Mouse (Mus musculus) olfactory bulb, adult 2 months (tissue): ENCODE results near the gene Pip5kl1. TPM values are rescaled to one million over a fixed set of nuclear protein-coding genes. Genes with fewer than 3 reads are reported as not detected.

Source experiments
- H3K27ac ChIP-seq: fragments of 200-500 bp; 2 replicates; pipeline ENCODE4 v1.5.1; 2012; ENCODE audit warnings: low read depth, low read length; ENCODE audit not compliant: insufficient read depth
- H3K4me1 ChIP-seq: fragments of 200-500 bp; 2 replicates; pipeline ENCODE4 v1.6.1; 2012; ENCODE audit warnings: low read length; ENCODE audit not compliant: control insufficient read depth, insufficient read depth
- H3K4me3 ChIP-seq: fragments of 200-500 bp; 2 replicates; pipeline ENCODE4 v1.5.1; 2012; ENCODE audit warnings: mild to moderate bottlenecking, low read depth, low read length, moderate library complexity; ENCODE audit not compliant: insufficient read depth
- CTCF ChIP-seq: fragments of 200-500 bp; IDR thresholded peaks from 2 replicates; pipeline ENCODE4 v1.5.1; 2012; ENCODE audit warnings: low read depth, mild to moderate bottlenecking, low read length, moderate library complexity; ENCODE audit not compliant: insufficient read depth
- POLR2A ChIP-seq: fragments of 200-500 bp; IDR thresholded peaks from 2 replicates; pipeline ENCODE4 v1.6.1; 2012; ENCODE audit warnings: mild to moderate bottlenecking, low read depth, low read length, moderate library complexity; ENCODE audit not compliant: insufficient read depth
- WGBS: fragments of 180-500 bp; shearing (Covaris S2); methylation state at CpG from one replicate; pipeline ENCODE4 v1.1.7; 2018; 5-methylcytosine and 5-hydroxymethylcytosine counted together
- polyA plus RNA-seq: library from polyadenylated mRNA; stranded (reverse); fragments of >200 nt; gene quantifications from 2 replicates; pipeline ENCODE4 v1.2.4, GENCODE M21; 2012; ENCODE audit warnings: low replicate concordance; ENCODE audit not compliant: missing spikeins, insufficient read depth, insufficient read length

Pip5kl1 gene
- polyA plus RNA-seq, 1 experiment: not detected

DNA sequence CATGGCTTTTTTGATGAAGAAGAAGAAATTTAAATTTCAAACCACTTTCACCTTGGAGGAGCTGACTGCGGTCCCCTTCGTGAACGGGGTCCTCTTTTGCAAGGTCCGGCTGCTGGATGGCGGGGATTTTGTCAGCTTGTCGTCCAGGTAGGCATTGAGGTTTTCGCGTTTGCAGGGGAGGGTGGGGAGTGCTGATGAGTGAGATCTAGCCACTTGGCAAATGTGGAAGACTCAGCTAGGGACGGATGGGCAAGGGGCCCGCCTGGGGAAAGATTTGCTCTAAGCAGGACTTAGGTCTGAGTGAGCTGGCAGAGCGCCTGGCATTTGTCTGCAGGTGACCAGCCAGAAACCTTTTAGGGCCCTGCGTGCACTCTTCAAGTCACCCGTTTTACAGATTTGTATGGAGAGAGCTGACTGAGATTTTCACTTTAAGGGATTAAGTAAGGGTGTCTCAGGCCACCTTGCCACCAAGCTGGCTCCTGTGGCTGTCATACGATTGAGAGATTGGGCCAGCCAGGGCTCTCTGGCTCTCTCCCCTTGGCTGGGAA lies 38.4 kb upstream of the Pip5kl1 start:
- Histone ChIP-seq H3K27ac (peak overlapping the region; percentile 12; the same call in 1 of the 2 replicates), H3K4me3 (peak overlapping the region; percentile 74), H3K4me1 (peaks cover 28% of the 10 kb centered on the region)
- TF ChIP-seq POLR2A (0 out of 2 replicates have a peak, but pooled peaks have one; percentile 23), CTCF (no peak)
- WGBS: 5% methylated on average over 14 of the region's 14 CpGs

DNA sequence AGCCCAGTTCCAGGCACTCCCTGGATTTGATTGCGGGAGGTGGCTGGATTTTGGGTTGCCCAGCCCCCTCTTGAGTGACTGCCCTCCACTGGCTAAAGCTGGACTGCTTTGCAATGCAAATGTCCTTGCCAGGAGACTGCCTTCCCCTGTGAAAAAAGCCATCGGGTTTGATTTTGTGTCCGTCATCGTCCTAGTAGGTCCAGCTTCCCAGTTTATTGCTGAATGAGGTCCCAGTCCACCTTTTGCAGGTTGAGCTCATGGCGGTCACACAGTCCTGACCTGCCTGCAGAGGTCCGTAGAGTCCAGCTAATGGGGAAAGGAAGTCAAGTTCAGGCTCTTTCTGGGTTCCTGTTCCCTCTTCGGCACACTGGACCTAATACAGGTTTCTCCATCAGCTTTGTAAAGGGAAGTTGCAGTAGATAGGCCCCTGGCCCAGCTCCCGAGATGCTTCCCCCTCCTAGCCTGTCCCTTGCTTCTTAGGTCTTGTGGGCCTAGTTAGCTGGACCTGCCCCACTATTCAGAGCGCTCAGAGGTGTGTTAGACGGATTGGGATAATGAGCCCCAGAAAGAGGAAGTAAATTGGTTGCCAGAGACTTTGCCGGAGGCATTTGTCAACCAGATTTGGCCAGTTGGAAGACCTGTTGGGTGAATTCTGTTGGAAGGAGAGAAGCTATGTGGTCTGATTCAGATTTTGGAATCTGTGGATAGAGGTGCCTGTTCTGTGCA lies 37.8 kb upstream of the Pip5kl1 start:
- Histone ChIP-seq H3K27ac (peak overlapping the region; percentile 12; the same call in 1 of the 2 replicates), H3K4me3 (peak overlapping the region; percentile 74), H3K4me1 (peaks cover 31% of the 10 kb centered on the region)
- WGBS: 30% methylated on average over 11 of the region's 11 CpGs
- no peak for TF ChIP-seq CTCF
- TF ChIP-seq POLR2A: no peak

DNA sequence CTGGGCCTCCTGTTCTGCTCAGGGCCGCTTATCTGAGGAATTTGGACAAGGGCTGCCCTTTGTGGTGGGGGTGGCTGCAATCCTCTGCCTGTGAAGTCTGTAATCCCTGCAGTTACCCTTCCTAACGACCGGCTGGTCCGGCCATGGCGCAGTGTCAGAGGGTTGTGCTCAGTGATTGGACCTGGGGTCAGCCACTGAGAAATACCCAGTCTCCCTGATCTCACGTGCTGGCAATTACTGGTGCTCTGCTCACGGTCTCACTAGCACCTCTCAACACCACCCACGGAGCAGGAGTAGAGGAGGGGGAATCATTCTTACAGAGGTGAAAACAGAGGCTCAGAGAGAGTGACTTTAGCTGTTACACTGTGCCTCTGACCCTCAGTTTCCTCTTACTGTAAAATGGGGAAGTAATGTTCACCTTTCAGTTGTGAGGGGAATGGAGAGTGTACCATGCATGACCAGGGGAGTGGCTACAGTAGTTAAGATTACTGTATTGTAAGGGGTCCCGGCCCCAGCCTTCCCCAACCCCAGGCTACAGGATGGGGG lies 37.2 kb upstream of the Pip5kl1 start:
- Histone ChIP-seq H3K27ac (no peak overlapping the region), H3K4me3 (peak overlapping the region; percentile 74), H3K4me1 (peaks cover 31% of the 10 kb centered on the region)
- WGBS: 36% methylated on average over 9 of the region's 9 CpGs
- no peak for TF ChIP-seq POLR2A
- no peak for TF ChIP-seq CTCF

DNA sequence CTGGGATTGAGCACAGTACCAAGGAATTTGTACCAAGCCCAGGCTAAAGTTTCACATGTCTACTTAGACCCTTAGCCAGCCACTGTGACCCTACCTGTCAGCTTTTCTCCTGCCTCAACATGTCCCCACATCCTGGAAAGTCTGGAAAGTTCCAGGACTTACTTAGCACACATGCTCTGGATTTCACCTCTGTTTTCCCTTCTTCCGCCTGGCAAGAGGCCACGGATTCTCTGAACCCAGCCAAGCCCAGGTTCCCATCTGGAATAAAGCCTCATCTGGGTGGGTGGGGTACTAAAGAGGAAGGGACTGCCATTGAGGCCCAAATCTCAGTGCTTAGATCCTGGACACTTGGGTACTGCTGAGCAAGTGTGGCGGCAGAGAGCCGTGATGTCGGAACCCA lies 36.7 kb upstream of the Pip5kl1 start:
- peaks cover 31% of the 10 kb centered on the region for H3K4me1 ChIP-seq
- H3K27ac ChIP-seq: no peak overlapping the region
- WGBS: 71% methylated on average over 5 of the region's 5 CpGs
- peak overlapping the region; percentile 6; the same call in 1 of the 2 replicates for H3K4me3 ChIP-seq
- TF ChIP-seq CTCF: no peak
- TF ChIP-seq POLR2A: no peak

DNA sequence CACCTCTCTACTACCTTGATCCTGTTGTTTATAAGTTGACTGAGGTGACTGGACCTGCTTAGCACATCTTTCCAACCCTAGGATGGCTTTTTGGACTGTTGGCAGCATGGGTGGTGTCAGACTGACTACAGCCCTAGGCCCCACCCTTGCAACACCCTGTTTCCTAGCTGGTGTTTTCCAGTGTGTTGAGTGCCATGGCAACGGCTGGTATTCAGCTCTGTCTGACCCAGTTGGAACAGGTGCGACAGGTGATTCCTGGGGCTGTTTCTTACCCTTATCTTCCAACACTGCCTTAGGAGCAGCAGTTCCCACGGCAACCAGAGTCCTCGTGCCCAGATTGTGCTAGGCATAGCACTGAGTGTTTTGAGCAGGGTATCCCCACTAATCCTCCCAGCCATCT lies 36.1 kb upstream of the Pip5kl1 start:
- Histone ChIP-seq H3K4me3 (no peak overlapping the region; the same call in 1 of the 2 replicates), H3K27ac (no peak overlapping the region), H3K4me1 (peaks cover 31% of the 10 kb centered on the region)
- TF ChIP-seq CTCF: no peak
- no peak for TF ChIP-seq POLR2A
- WGBS: 43% methylated on average over 4 of the region's 4 CpGs

DNA sequence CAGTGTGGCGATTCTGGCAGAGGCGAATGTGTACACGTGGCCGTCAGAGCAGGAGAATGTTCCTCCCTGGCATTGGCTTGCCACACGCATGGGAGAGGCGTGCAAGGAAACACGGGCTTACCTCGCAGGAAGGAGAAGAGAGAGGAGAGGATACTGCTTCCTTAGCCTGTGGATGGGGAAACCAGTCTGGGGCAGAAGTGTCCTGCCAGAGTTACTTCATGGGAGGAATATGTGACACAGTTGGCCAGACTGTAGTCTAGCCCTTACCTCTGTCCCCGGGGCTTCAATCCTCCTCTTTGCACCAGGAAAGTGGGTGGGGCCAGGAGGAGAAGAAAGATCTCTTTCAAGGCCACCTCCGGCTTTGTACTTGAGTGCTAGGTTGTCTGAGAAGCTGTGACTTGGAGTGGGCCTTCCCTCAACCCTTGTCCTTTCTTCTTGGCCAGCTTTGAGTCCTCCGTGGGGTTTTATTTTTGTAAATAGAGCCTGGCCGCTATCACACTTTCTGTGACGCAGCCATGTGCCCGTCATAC lies 35.1 kb upstream of the Pip5kl1 start:
- Histone ChIP-seq H3K4me3 (no peak overlapping the region), H3K27ac (no peak overlapping the region), H3K4me1 (peaks cover 29% of the 10 kb centered on the region)
- 74% methylated on average over 14 of the region's 14 CpGs for WGBS
- TF ChIP-seq CTCF: no peak
- TF ChIP-seq POLR2A: no peak

DNA sequence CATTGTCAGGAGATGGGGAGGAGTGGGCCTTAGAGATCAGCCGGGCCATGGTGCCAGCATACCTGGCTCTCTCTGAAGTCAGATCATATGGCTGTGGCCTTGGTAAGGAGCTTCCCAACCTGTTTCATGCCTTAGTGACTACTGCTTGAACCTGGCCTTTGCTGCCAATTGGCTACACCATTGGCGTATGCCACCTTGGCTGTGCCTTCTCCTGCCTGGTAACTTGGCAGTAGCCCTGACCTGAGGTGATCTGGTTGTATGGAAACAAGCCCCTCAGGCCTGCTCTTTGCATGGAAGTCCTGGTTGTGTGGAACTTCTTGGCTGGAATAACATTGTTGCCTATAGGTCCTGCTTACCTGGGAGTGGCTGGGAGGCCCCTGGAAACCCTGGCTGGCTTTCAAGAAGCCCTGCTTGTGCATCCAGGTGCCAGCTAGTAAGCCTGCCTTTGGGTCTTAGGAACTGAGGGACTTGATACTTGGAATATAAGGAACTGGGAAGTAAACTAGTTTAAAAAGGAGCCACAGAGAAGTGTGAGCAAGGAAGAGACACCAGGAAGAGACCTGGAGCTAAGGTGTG lies 33.2 kb upstream of the Pip5kl1 start:
- H3K27ac ChIP-seq: no peak overlapping the region
- 87% methylated on average over 2 of the region's 2 CpGs for WGBS
- no peak overlapping the region for H3K4me3 ChIP-seq
- peaks cover 24% of the 10 kb centered on the region for H3K4me1 ChIP-seq
- TF ChIP-seq POLR2A: no peak
- no peak for TF ChIP-seq CTCF

DNA sequence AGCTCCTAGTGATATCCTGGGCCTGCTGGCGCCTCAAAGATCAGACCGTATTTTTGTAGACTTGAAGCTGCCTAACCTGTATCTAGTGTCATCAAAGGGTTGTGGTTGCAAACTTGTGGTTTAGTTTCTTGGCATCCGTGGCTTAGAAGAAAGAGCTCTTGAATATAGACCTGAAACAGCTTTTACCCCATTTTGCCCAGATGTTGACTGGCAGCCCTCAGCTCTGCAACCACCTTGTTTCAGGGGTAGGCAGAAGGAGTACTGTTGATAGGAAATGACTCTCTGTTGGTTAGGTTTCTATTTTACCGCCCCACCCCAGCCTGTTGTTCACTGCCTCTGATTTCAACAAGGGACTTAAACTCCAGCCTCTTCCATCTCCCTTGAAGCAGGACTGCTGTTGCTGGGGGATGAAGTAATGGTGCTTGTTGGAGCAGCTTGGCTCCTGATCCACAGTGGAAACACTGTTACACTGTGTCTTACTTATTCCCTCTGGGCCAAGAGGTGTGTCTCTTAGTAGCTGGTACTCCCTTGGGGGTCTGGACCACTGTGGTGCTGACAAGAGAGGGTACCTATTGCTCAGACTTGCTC lies 32.5 kb upstream of the Pip5kl1 start:
- no peak overlapping the region for H3K27ac ChIP-seq

More for the DNA sequence above, 32.5 kb upstream of the Pip5kl1 start:
- H3K4me1 ChIP-seq: peaks cover 18% of the 10 kb centered on the region
- TF ChIP-seq CTCF (no peak), POLR2A (no peak)
- H3K4me3 ChIP-seq: no peak overlapping the region
- WGBS: 84% methylated on average over 4 of the region's 4 CpGs
